Mouse (Mus musculus) CH12.LX (cell line): ENCODE results near the gene Rhof. TPM values are rescaled to one million over a fixed set of nuclear protein-coding genes. Genes with fewer than 3 reads are reported as not detected.
A peak's percentile ranks its signal among the peaks of the same experiment; 100 is the strongest.

Experiments
- DNase-seq: peaks from one replicate; pipeline ENCODE4 v3.0.0-alpha.2; 2013; ENCODE audit errors: extremely low read depth
- H3K27ac ChIP-seq: 2 replicates; pipeline ENCODE4 v1.5.1; 2012; ENCODE audit warnings: low read depth, mild to moderate bottlenecking, control low read depth, moderate library complexity; ENCODE audit not compliant: insufficient read depth
- H3K27me3 ChIP-seq: replicated peaks from 2 replicates; pipeline ENCODE3; 2012; ENCODE audit warnings: inconsistent platforms
- H3K36me3 ChIP-seq, 2 experiments: replicated peaks in 1 of 2; 2 replicates each; pipeline versions ENCODE3 to v1.6.1; 2012; ENCODE audit warnings: inconsistent platforms in 1 of 2, low read length in 1 of 2, mild to moderate bottlenecking in 1 of 2, mixed read lengths in 1 of 2, moderate library complexity in 1 of 2; ENCODE audit not compliant: control insufficient read depth in 1 of 2, insufficient read depth in 1 of 2
- H3K4me1 ChIP-seq, 2 experiments: 2 replicates each; pipeline ENCODE4 v1.6.1; 2012; ENCODE audit warnings: inconsistent platforms in 1 of 2, moderate library complexity in 1 of 2; ENCODE audit not compliant: insufficient read depth in 2 of 2, control insufficient read depth in 1 of 2
- H3K4me2 ChIP-seq: 2 replicates; pipeline ENCODE4 v1.6.1; 2012; ENCODE audit warnings: low read depth, mild to moderate bottlenecking, control low read depth; ENCODE audit not compliant: poor library complexity, insufficient read depth, severe bottlenecking
- H3K4me3 ChIP-seq, 3 experiments: fragments of 150-350 bp in 1 of 3; sonication (generic) in 1 of 3; replicated peaks in 1 of 3; 2 replicates each; pipeline versions ENCODE3 to v1.5.1; 2011 to 2012; ENCODE audit warnings: low read depth in 2 of 3, low read length in 2 of 3, mild to moderate bottlenecking in 2 of 3, moderate library complexity in 2 of 3, control low read depth in 1 of 3, improper control_type of control experiment in 1 of 3, inconsistent platforms in 1 of 3, mixed read lengths in 1 of 3; ENCODE audit not compliant: poor library complexity in 1 of 3
- H3K79me2 ChIP-seq: replicated peaks from 2 replicates; pipeline ENCODE4 v1.6.1; 2012; ENCODE audit warnings: mild to moderate bottlenecking, moderate library complexity; ENCODE audit not compliant: control insufficient read depth, poor library complexity, insufficient read depth, severe bottlenecking; ENCODE audit errors: extremely low read depth
- H3K9ac ChIP-seq: 2 replicates; pipeline ENCODE4 v1.6.1; 2012; ENCODE audit warnings: low read depth, mild to moderate bottlenecking, control low read depth, moderate library complexity; ENCODE audit not compliant: insufficient read depth
- H3K9me3 ChIP-seq: replicated peaks from 2 replicates; pipeline ENCODE3; 2012; ENCODE audit warnings: low read length, inconsistent platforms, mixed read lengths
- BHLHE40 ChIP-seq: IDR thresholded peaks from 2 replicates; pipeline ENCODE4 v1.6.1; 2011; ENCODE audit warnings: mild to moderate bottlenecking, low read depth, low read length, improper control_type of control experiment
- CHD1 ChIP-seq: IDR thresholded peaks from 2 replicates; pipeline ENCODE4 v1.6.1; 2012; ENCODE audit warnings: low read depth, low read length, improper control_type of control experiment, inconsistent platforms
- CHD2 ChIP-seq: IDR thresholded peaks from 2 replicates; pipeline ENCODE4 v1.6.1; 2011; ENCODE audit warnings: low read length, improper control_type of control experiment
- E2F4 ChIP-seq: IDR thresholded peaks from 2 replicates; pipeline ENCODE4 v1.6.1; 2011; ENCODE audit warnings: low read depth, low read length, improper control_type of control experiment; ENCODE audit not compliant: insufficient replicate concordance
- ELF1 ChIP-seq: IDR thresholded peaks from 2 replicates; pipeline ENCODE4 v1.6.1; 2014; ENCODE audit warnings: low read depth, mild to moderate bottlenecking, inconsistent platforms, low read length, improper control_type of control experiment
- EP300 ChIP-seq: IDR thresholded peaks from 2 replicates; pipeline ENCODE4 v1.6.1; 2011; ENCODE audit warnings: low read length, improper control_type of control experiment
- ETS1 ChIP-seq: conservative IDR thresholded peaks from 2 replicates; pipeline ENCODE4 v1.6.1; 2012; ENCODE audit warnings: low read depth, mild to moderate bottlenecking, inconsistent platforms, low read length, improper control_type of control experiment, moderate library complexity
- GABPA ChIP-seq: IDR thresholded peaks from 2 replicates; pipeline ENCODE4 v1.6.1; 2012; ENCODE audit warnings: low read depth, low read length, improper control_type of control experiment, inconsistent platforms; ENCODE audit not compliant: insufficient replicate concordance
- HCFC1 ChIP-seq: IDR thresholded peaks from 2 replicates; pipeline ENCODE4 v1.6.1; 2012; ENCODE audit warnings: low read depth, mild to moderate bottlenecking, inconsistent platforms, low read length, improper control_type of control experiment
- JUN ChIP-seq: IDR thresholded peaks from 2 replicates; pipeline ENCODE4 v1.6.1; 2011; ENCODE audit warnings: low read depth, mild to moderate bottlenecking, low read length, improper control_type of control experiment, moderate library complexity; ENCODE audit not compliant: insufficient read depth
- KAT2A ChIP-seq: IDR thresholded peaks from 2 replicates; pipeline ENCODE4 v1.6.1; 2012; ENCODE audit warnings: low read length, improper control_type of control experiment, inconsistent platforms; ENCODE audit not compliant: insufficient replicate concordance
- MAFK ChIP-seq: IDR thresholded peaks from 2 replicates; pipeline ENCODE4 v1.6.1; 2011; ENCODE audit warnings: low read length, improper control_type of control experiment; ENCODE audit not compliant: insufficient replicate concordance
- MAX ChIP-seq: IDR thresholded peaks from 2 replicates; pipeline ENCODE4 v1.6.1; 2011; ENCODE audit warnings: low read length, improper control_type of control experiment
- MAZ ChIP-seq: IDR thresholded peaks from 2 replicates; pipeline ENCODE4 v1.6.1; 2012; ENCODE audit warnings: low read depth, mild to moderate bottlenecking, inconsistent platforms, low read length, improper control_type of control experiment, moderate library complexity
- MEF2A ChIP-seq: IDR thresholded peaks from 2 replicates; pipeline ENCODE4 v1.6.1; 2014; ENCODE audit warnings: low read depth, mild to moderate bottlenecking, inconsistent platforms, low read length, improper control_type of control experiment, borderline replicate concordance
- MXI1 ChIP-seq: IDR thresholded peaks from 2 replicates; pipeline ENCODE4 v1.6.1; 2011; ENCODE audit warnings: mild to moderate bottlenecking, low read depth, low read length, improper control_type of control experiment
- MYC ChIP-seq: IDR thresholded peaks from 2 replicates; pipeline ENCODE4 v1.6.1; 2011; ENCODE audit warnings: low read depth, mild to moderate bottlenecking, improper control_type of control experiment, low read length
- NELFE ChIP-seq: IDR thresholded peaks from 2 replicates; pipeline ENCODE4 v1.6.1; 2011; ENCODE audit warnings: low read depth, low read length, improper control_type of control experiment
- NRF1 ChIP-seq: IDR thresholded peaks from 2 replicates; pipeline ENCODE4 v1.6.1; 2014; ENCODE audit warnings: low read depth, mild to moderate bottlenecking, inconsistent platforms, low read length, improper control_type of control experiment, moderate library complexity
- PAX5 ChIP-seq: IDR thresholded peaks from 2 replicates; pipeline ENCODE4 v1.6.1; 2012; ENCODE audit warnings: low read length, inconsistent platforms, mixed read lengths
- POLR2A ChIP-seq: IDR thresholded peaks from 2 replicates; pipeline ENCODE4 v1.6.1; 2011; ENCODE audit warnings: low read depth, mild to moderate bottlenecking, improper control_type of control experiment, low read length
- RAD21 ChIP-seq: IDR thresholded peaks from 2 replicates; pipeline ENCODE4 v1.6.1; 2011; ENCODE audit warnings: low read depth, mild to moderate bottlenecking, low read length, improper control_type of control experiment, moderate library complexity
- SIN3A ChIP-seq: IDR thresholded peaks from 2 replicates; pipeline ENCODE4 v1.6.1; 2012; ENCODE audit warnings: low read length, improper control_type of control experiment, inconsistent platforms
- SMC3 ChIP-seq: IDR thresholded peaks from 2 replicates; pipeline ENCODE4 v1.6.1; 2011; ENCODE audit warnings: low read depth, low read length, improper control_type of control experiment
- TBP ChIP-seq: conservative IDR thresholded peaks from 2 replicates; pipeline ENCODE4 v1.6.1; 2011; ENCODE audit warnings: low read depth, low read length, improper control_type of control experiment
- TCF12 ChIP-seq: IDR thresholded peaks from 2 replicates; pipeline ENCODE4 v1.6.1; 2014; ENCODE audit warnings: low read depth, mild to moderate bottlenecking, inconsistent platforms, low read length, improper control_type of control experiment
- USF1 ChIP-seq: IDR thresholded peaks from 2 replicates; pipeline ENCODE4 v1.6.1; 2014; ENCODE audit warnings: low read depth, mild to moderate bottlenecking, inconsistent platforms, low read length, improper control_type of control experiment
- ZMIZ1 ChIP-seq: IDR thresholded peaks from 2 replicates; pipeline ENCODE4 v1.6.1; 2012; ENCODE audit warnings: low read depth, mild to moderate bottlenecking, inconsistent platforms, low read length, improper control_type of control experiment
- dilution Hi-C: fragments of 300-500 bp; cut with MboI; formaldehyde crosslinking; loops from 2 replicates; pipeline ENCODE4 v1.14.3; 2020; ENCODE audit warnings: low sequenced_read_pairs; ENCODE audit not compliant: extremely low pct_unique_long_range_greater_than_20kb, extremely low pct_ligation_motif_present
- in situ Hi-C: fragments of 300-500 bp; cut with MboI; formaldehyde crosslinking; loops from 3 replicates; pipeline ENCODE4 v1.14.3; 2019; ENCODE audit warnings: low sequenced_read_pairs, low pct_ligation_motif_present, low pct_unique_long_range_greater_than_20kb, mixed read lengths
- polyA plus RNA-seq: library from polyadenylated mRNA; unstranded; fragments of >175 nt; gene quantifications from 2 replicates; pipeline ENCODE4 v1.2.1, GENCODE M21; 2012; ENCODE audit warnings: low read depth; ENCODE audit not compliant: insufficient read length
- total RNA-seq, 2 experiments: library from RNA; depleted of rRNA; stranded (reverse); fragments of 300-350 nt in 1 of 2; fragments of >200 nt in 1 of 2; gene quantifications; 2 replicates each; pipeline ENCODE4 v1.2.3; 2012 to 2014

Gene Rhof
- total and polyA plus RNA-seq, 3 experiments = 33.6 to 56.9 (median 45.4) TPM

DNA sequence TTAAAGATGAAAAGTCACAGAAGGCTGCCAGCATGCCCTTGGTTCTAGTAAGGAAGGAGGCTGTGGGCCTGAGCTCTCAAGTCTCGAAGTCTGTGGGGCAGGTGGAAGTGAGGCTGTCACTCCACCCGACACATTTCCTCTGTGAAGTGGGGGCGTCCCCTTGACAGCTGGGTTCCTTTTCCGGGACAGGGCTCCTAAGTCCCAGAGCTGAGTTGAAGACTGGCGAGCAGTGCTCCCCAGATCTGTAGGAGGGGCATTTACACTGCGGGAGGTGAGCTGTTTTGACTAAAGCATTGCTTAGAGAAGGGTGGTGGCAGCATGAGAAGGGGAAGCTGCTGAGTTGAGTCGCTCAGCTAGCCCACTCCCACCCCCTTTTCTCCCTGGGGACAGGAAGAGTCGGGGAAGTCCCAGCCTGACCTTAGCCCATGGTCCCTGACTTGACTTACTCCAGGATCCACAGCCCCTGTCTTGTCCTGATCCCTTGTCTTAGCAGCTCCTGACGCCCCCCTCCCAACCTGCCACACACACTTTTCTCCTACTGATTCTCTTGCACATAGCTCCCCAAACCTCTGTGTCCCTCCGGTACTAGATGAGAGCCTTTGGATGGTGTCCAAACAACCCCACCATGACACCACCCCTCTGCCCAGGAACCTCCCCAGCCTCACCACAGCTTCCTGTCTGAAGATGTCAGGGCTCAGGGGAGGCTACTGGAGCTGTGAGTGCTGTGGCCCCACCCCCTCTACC lies 3.9 kb downstream of the Rhof start (continued):
- TF ChIP-seq USF1 = no peak

DNA sequence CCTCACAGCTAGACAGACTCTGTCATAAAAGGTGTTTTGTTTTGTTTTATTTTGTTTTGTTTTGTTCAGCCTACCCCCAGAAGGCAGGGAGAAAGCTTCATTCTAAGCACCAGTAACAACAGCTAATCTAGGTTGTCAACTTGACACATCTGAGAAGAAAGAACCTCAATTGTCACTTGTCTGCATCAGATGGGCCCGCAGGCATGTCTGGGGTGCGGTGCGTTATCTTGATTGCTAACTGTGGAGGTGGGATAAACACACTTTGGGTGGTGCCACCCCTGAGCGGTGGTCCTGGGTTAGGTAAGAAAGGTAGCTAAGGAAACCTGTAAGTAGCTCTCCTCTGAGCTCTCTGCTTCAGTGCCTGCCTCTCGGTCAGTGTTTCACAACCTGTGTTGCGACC lies 5.5 kb downstream of the Rhof start:
- in situ Hi-C loops = no loop called here
- peaks cover 22 to 35% of the 10 kb centered on the region in 2 experiments for H3K36me3 ChIP-seq

DNA sequence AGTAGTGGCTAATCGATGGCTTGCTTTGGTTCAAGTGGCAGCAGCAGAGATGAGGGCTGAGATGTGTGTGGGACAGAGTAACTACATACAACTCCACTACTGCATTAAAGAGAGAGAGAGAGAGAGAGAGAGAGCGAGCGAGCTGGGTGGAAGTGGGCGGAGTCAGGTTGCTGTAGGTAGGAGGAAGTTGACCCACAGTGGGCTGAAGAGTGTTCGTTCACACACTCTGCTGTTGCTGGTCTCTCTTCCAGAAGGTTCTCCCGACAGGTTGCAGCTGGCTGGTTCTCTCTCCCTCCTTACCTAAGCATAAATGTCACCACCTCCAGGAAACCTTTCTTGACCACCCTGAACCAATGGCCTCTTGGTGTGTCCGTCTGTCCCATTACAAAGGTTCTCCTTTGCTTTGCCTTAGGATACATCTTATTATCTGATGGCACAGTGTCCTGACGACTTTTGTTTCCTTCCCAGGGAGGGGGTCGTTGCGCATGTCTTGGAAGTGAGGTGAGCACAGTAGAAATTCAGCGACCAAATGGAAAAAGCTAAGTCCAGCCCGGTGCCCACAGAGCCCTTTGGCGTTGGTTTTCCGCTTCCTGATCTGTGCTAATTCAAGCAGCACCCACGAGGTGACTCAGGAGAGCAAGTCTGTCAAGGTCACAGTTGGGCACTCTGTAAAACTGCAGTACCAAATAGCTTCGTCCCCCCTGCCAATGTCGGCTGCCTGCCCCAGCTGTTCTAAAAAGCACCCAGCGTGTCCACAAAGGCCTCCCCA lies 6.7 kb downstream of the Rhof start:
- dilution Hi-C loops = no loop called here
- H3K9ac ChIP-seq = peak overlapping the region; percentile 54
- DNase-seq = peak; percentile 72

More for the DNA sequence above, 5.5 kb downstream of the Rhof start:
- Histone ChIP-seq H3K9me3 (peaks cover 11% of the 10 kb centered on the region), H3K9ac (peak overlapping the region; percentile 42; the same call in 1 of the 2 replicates), H3K4me1 (peaks cover 7 to 63% of the 10 kb centered on the region in 2 experiments), H3K27me3 (no peaks in the 10 kb centered on the region), H3K27ac (peak overlapping the region; percentile 98), H3K79me2 (peaks cover 59% of the 10 kb centered on the region), H3K4me2 (peak overlapping the region; percentile 87), H3K4me3 (peak overlapping the region in 1 of 3 experiments; percentile 7)
- DNase-seq = no peak
- TF ChIP-seq ELF1 (no peak), NELFE (no peak), KAT2A (no peak), MEF2A (no peak), E2F4 (no peak), TBP (no peak), ZMIZ1 (no peak), MYC (no peak), HCFC1 (no peak), CHD1 (no peak; the same call in 1 of the 2 replicates), MAFK (no peak), POLR2A (no peak), SMC3 (no peak), JUN (no peak), BHLHE40 (no peak), RAD21 (no peak), MAX (no peak), GABPA (no peak)
- dilution Hi-C loops = no loop called here

More for the DNA sequence above, 6.7 kb downstream of the Rhof start:
- Histone ChIP-seq H3K9me3 (peaks cover 11% of the 10 kb centered on the region), H3K4me3 (peak overlapping the region in 2 of 3 experiments; percentile 28 to 34), H3K27ac (peak overlapping the region; percentile 93), H3K27me3 (no peaks in the 10 kb centered on the region), H3K36me3 (peaks cover 24 to 45% of the 10 kb centered on the region in 2 experiments), H3K79me2 (peaks cover 47% of the 10 kb centered on the region), H3K4me2 (peak overlapping the region; percentile 82), H3K4me1 (peaks cover 7 to 58% of the 10 kb centered on the region in 2 experiments)
- in situ Hi-C loops = no loop called here
- TF ChIP-seq ETS1 (peak; percentile 55), NRF1 (peak; percentile 55; the same call in 1 of the 2 replicates), MYC (peak; percentile 47), ZMIZ1 (peak; percentile 65; the same call in 1 of the 2 replicates), PAX5 (no peak), MAZ (peak; percentile 17; the same call in 1 of the 2 replicates), NELFE (peak; percentile 59; the same call in 1 of the 2 replicates), POLR2A (peak; percentile 67), MXI1 (peak; percentile 48; the same call in 1 of the 2 replicates), SIN3A (0 out of 2 replicates have a peak, but pooled peaks have one; percentile 47), MAFK (0 out of 2 replicates have a peak, but pooled peaks have one; percentile 5), EP300 (no peak), MAX (no peak), TCF12 (no peak; the same call in 1 of the 2 replicates), BHLHE40 (peak; percentile 39; the same call in 1 of the 2 replicates), SMC3 (no peak), MEF2A (no peak), CHD2 (no peak)
